Mouse (Mus musculus) small intestine, adult 2 months (tissue): ENCODE measurements around the gene Gba. TPM values are rescaled to one million over a fixed set of nuclear protein-coding genes. Genes with fewer than 3 reads are reported as not detected.

Experiments
- H3K27ac ChIP-seq: fragments of 200-500 bp; 2 replicates; pipeline ENCODE4 v1.5.1; 2012; ENCODE audit warnings: low read depth, low read length, control low read depth, inconsistent platforms; ENCODE audit not compliant: insufficient read depth
- H3K27me3 ChIP-seq: fragments of 200-500 bp; 2 replicates; pipeline ENCODE4 v1.6.1; 2012; ENCODE audit warnings: mild to moderate bottlenecking, moderate library complexity, low read length, inconsistent platforms; ENCODE audit not compliant: control insufficient read depth, insufficient read depth
- H3K36me3 ChIP-seq: fragments of 200-500 bp; 2 replicates; pipeline ENCODE4 v1.6.1; 2012; ENCODE audit warnings: mild to moderate bottlenecking, low read length, control low read depth, inconsistent platforms; ENCODE audit not compliant: control insufficient read depth, insufficient read depth
- H3K4me1 ChIP-seq: fragments of 200-500 bp; 2 replicates; pipeline ENCODE4 v1.6.1; 2012; ENCODE audit warnings: low read length, inconsistent platforms, mixed read lengths; ENCODE audit not compliant: control insufficient read depth, insufficient read depth, insufficient read length
- H3K4me3 ChIP-seq: fragments of 200-500 bp; 2 replicates; pipeline ENCODE4 v1.5.1; 2012; ENCODE audit warnings: low read depth, mild to moderate bottlenecking, control low read depth, inconsistent platforms, low read length, moderate library complexity
- CTCF ChIP-seq: fragments of 200-500 bp; IDR thresholded peaks from 2 replicates; pipeline ENCODE4 v1.5.1; 2012; ENCODE audit warnings: low read depth, mild to moderate bottlenecking, control low read depth, inconsistent platforms, low read length, moderate library complexity, mixed read lengths; ENCODE audit not compliant: insufficient replicate concordance, insufficient read length; ENCODE audit errors: extremely low read depth
- POLR2A ChIP-seq: fragments of 200-500 bp; IDR thresholded peaks from 2 replicates; pipeline ENCODE4 v1.6.1; 2012; ENCODE audit warnings: low read depth, mild to moderate bottlenecking, control low read depth, inconsistent platforms, low read length, moderate library complexity
- WGBS: fragments of 180-500 bp; shearing (Covaris S2); methylation state at CpG from one replicate; pipeline ENCODE4 v1.1.7; 2018; 5-methylcytosine and 5-hydroxymethylcytosine counted together
- polyA plus RNA-seq: library from polyadenylated mRNA; depleted of rRNA; stranded (reverse); fragments of >200 nt; gene quantifications from 2 replicates; pipeline ENCODE4 v1.2.3, GENCODE M21; 2012

Gba gene
- polyA plus RNA-seq, 1 experiment, result 70.6 TPM

DNA sequence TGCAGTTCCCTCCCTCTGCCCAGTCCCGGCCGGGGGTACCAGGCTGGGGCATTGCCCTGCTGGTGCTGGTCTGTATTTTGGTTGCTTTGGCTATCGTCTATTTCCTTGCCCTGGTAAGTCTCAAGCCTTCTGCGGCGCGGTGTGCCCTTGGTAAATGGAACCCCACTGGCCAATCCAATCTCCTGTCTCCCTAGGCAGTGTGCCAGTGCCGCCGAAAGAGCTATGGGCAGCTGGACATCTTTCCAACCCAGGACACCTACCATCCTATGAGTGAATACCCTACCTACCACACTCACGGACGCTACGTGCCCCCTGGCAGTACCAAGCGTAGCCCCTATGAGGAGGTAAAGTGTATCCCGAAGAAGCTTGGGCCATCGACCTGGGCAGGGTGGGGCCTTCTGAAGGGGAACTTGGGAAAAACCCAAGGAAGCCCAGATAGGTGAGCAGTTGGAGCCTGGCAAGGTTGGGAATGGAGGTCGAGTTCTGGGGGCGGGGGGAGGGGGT, 29.1 kb downstream of the Gba start:
- Histone ChIP-seq H3K4me1 (peaks cover 24% of the 10 kb centered on the region), H3K4me3 (no peak overlapping the region), H3K36me3 (no peaks in the 10 kb centered on the region), H3K27me3 (peaks cover 18% of the 10 kb centered on the region), H3K27ac (no peak overlapping the region)
- 64% methylated on average over 16 of the region's 16 CpGs for WGBS
- no peak for TF ChIP-seq CTCF
- TF ChIP-seq POLR2A, result no peak

- Histone ChIP-seq H3K27me3 (peaks cover 15% of the 10 kb centered on the region; the same call in 1 of the 2 replicates), H3K27ac (no peak overlapping the region), H3K4me1 (peaks cover 22% of the 10 kb centered on the region), H3K4me3 (no peak overlapping the region), H3K36me3 (no peaks in the 10 kb centered on the region)
- TF ChIP-seq POLR2A (no peak), CTCF (no peak)
- WGBS, result 22% methylated on average over 6 of the region's 6 CpGs
Measured at GRCm38 (mm10) chr3:89232614-89233013, 29.9 kb downstream of the Gba start.

GRCm38 (mm10) chr3:89233562-89234110, 30.9 kb downstream of the Gba start:
- peak; percentile 45; the same call in 1 of the 2 replicates for TF ChIP-seq CTCF
- TF ChIP-seq POLR2A, result no peak
- Histone ChIP-seq H3K4me3 (no peak overlapping the region), H3K27ac (no peak overlapping the region), H3K4me1 (peaks cover 30% of the 10 kb centered on the region), H3K36me3 (no peaks in the 10 kb centered on the region), H3K27me3 (peaks cover 18% of the 10 kb centered on the region)
- WGBS, result 15% methylated on average over 14 of the region's 14 CpGs

DNA sequence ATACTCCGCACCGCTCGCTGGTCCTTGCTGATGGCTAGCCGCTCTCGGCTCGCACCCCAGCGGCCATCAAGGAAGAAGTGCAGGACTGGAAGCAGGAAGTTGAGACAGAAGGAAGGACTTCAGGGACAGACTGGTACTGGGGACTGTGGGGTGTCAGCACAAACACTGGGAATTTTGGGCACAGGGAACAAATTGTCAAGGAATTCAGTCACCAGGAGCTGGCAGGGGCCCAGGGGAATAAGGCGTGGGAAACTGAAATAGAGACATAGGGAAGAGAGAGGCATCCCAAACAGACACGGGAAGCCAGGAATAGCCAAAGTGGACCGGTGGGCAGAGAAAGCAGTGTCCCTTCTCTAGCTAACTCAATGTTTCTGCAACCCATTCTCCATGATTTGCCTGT, 33.8 kb downstream of the Gba start:
- Histone ChIP-seq H3K27me3 (peaks cover 12% of the 10 kb centered on the region), H3K4me3 (no peak overlapping the region), H3K4me1 (peaks cover 31% of the 10 kb centered on the region), H3K27ac (no peak overlapping the region), H3K36me3 (no peaks in the 10 kb centered on the region)
- TF ChIP-seq POLR2A, result no peak
- TF ChIP-seq CTCF, result no peak
- 81% methylated on average over 10 of the region's 10 CpGs for WGBS

DNA sequence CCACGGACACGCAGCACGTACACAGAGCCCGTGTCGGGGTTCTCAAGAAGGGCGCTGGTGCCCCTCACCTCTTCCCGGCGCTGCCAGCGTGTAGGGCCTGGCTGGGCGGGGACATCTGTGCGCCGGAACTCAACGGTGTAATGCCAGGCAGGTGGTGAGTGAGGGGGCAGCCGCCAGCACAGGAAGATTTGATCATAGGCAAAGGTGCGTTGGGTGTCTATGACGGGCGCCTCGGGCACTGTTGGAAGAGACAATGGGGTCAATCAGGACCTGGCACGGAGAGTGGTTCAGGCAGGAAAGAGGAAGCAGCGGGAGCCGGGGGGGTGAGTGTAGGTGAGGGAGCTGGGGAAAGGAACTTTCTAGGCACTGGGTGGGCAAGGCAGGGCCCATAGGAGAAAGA, 35.0 kb downstream of the Gba start:
- no peaks in the 10 kb centered on the region for H3K36me3 ChIP-seq
- no peak overlapping the region for H3K27ac ChIP-seq
- peaks cover 10% of the 10 kb centered on the region for H3K27me3 ChIP-seq
- TF ChIP-seq POLR2A, result no peak
- no peak for TF ChIP-seq CTCF
- no peak overlapping the region for H3K4me3 ChIP-seq
- peaks cover 31% of the 10 kb centered on the region for H3K4me1 ChIP-seq
- 43% methylated on average over 21 of the region's 21 CpGs for WGBS

DNA sequence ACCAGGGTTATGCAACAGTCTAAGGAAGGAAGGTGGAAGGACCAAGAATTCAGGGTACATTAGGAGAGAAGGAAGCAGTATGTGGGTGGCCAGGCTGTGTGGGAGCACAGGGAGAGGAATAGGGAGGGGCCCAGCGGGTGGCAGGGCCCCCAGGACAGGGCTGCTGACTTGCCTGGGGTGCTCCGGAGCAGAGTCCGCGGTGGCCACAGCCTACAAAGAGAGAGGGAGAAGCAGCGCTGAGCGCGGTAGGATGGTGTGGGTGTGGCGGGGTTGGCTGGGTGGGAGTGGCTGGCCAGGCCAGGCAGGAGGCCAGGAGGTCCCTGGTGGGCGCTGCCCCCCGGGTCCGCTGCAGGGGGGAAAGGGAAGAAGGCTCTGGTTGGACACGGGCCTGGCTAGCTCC, 35.8 kb downstream of the Gba start:
- Histone ChIP-seq H3K4me3 (peak overlapping the region; percentile 44), H3K36me3 (no peaks in the 10 kb centered on the region), H3K27me3 (peaks cover 10% of the 10 kb centered on the region), H3K27ac (no peak overlapping the region), H3K4me1 (peaks cover 25% of the 10 kb centered on the region)
- WGBS, result 24% methylated on average over 11 of the region's 12 CpGs
- TF ChIP-seq POLR2A (no peak), CTCF (no peak)

DNA sequence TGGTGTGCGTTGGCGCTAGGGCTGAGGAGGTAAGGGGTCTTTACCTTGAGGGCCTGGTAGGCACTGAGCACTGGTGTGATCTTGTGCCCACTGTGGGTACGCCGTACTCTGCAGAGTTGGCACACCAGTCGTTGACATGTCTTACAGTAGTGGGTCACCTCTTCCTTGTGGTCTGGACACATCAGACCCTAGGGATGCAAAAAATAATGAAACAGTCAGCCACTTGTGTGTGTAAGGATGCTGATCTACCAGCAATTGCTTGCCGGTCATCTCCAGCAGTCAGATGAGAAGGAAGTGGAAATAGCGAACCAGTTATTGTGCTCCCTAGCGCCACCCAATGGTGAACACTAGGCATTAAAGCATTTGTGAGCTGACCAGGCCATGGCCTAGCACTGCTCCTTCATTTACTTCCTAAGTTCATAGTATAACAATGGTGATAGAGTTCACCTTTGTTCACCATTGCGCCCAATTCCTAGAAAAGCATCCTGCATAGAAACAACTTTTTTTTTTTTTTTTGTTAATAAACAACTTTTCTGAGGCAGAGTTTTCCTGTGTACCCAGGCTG, 39.7 kb downstream of the Gba start:
- no peak overlapping the region for H3K4me3 ChIP-seq
- no peak overlapping the region for H3K27ac ChIP-seq
- peaks cover 24% of the 10 kb centered on the region for H3K4me1 ChIP-seq
- WGBS, result 60% methylated on average over 9 of the region's 9 CpGs
- peak; percentile 69; the same call in 1 of the 2 replicates for TF ChIP-seq CTCF
- TF ChIP-seq POLR2A, result no peak
- no peaks in the 10 kb centered on the region for H3K36me3 ChIP-seq
- H3K27me3 ChIP-seq, result peaks cover 3% of the 10 kb centered on the region; the same call in 1 of the 2 replicates

GRCm38 (mm10) chr3:89243609-89244008, 40.9 kb downstream of the Gba start:
- TF ChIP-seq CTCF (no peak), POLR2A (no peak)
- 35% methylated on average over 14 of the region's 14 CpGs for WGBS
- H3K27ac ChIP-seq, result no peak overlapping the region
- H3K27me3 ChIP-seq, result no peaks in the 10 kb centered on the region
- no peaks in the 10 kb centered on the region for H3K36me3 ChIP-seq
- no peak overlapping the region for H3K4me3 ChIP-seq
- H3K4me1 ChIP-seq, result peaks cover 13% of the 10 kb centered on the region
